Mouse (Mus musculus): Measurements from ENCODE around the gene Gm20388.

Gm20388 gene

DNA sequence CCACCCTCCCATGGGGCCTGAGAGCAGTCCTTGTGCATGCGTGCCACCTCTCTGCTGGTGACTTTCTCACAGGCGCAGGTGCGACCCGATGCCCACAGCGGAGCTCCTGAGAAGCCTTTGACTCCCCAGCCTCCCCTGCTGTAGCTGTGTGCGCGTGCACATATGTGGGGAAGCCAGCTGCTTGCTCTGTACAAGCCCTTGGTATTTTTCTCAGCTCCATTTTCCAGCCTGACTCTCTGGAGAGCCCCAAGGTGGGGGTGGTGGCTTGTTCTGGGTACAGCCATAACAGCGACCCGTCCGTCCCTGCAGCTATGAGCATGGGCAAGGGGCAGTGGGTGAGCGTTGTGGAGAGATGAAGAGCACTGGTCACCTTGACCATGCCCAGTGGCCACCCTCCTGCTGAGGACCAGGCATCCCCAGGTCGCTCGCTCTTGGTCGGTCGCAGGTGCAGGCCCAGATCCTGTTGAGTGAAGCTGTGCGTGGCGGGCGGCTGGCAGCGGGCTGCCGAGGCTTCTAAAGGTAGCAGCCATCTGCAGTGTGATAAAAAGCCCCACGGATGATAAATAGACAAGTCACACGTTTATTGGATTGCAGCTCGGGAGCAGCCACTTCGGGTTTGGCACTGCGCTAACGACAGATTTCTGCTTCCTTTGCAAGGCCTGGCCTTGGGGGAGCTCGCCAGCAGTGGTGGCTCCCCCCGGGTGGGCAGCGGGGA lies 502.4 kb downstream of the Gm20388 start:
- no peak for DNase-seq (ENCODE audit: extremely low spot score)

DNA sequence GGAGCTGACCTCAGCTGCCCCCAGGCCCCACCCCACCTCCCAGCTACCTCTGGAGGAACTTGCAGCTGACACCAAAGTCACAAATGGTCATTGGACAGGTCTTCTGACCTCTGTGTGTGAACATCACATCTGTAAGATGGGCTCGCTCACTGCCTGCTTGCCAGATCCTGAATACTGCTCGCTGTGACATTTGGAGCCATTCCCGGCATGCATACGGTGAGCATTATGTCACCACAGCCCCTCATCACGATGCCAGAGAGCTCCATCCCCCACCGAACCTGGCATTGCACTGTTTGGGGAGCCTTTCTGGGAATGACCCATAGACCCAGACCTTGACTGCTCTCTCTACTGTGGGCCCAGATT lies 503.0 kb downstream of the Gm20388 start:
- no peak for DNase-seq (ENCODE audit: extremely low spot score)

DNA sequence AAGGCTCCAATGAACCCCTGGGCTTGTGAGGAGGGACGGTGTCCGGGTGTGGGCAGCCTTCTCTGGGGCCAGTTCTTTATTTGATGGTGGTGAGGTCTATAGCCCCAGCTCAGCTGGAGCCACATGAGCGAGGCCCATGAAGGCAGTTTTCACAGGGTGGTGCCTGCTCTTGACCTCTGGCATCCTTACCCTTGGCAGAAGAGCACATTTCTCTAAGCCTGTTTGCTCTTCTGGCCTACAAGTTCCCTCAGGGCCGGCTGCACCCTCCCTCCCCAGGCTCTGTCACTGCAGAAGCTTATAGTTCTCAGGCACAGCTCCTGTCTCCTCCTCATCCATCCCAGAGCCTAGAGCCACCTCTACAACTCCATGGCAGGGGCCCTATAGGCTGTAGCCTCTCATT lies 503.6 kb downstream of the Gm20388 start:
- no peak for DNase-seq (ENCODE audit: extremely low spot score)

DNA sequence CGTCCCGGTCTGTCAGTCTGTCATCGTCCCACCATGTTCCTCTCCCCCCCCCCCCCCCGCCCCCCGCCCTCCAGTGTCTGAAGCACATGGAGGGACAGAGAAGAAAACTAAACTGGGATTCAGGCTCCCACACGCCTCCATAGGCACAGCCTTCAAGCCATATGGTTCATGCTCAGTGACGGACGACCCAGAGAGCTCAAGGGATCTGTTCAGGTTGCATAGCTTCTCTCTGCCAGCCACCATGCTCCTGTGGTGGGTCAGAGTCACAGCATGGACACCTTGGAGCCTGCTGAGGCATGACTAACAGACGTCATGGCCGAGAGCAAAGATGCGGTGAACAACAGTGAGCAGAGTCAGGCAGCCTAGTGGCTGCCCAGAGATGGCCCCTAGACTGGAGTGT lies 504.8 kb downstream of the Gm20388 start:
- no peak for DNase-seq (ENCODE audit: extremely low spot score)

DNA sequence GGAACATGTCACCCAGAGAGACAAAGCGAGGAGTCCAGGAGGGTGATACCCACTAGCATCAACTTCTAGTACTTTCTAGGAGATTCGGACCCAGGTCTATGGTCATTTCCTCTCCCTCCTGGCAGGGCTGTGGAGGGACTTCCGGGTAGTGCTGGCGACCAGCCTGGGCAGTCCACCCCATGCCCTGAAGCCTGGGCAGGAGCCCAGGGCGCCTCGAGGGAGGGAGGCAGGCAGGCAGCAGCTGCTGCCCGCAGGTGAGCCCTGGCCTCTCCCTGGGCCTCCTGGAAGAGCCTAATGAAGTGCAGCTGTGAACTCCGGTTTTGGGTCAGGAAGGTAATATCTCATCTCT lies 505.5 kb downstream of the Gm20388 start:
- DNase-seq (ENCODE audit: extremely low spot score), result no peak

DNA sequence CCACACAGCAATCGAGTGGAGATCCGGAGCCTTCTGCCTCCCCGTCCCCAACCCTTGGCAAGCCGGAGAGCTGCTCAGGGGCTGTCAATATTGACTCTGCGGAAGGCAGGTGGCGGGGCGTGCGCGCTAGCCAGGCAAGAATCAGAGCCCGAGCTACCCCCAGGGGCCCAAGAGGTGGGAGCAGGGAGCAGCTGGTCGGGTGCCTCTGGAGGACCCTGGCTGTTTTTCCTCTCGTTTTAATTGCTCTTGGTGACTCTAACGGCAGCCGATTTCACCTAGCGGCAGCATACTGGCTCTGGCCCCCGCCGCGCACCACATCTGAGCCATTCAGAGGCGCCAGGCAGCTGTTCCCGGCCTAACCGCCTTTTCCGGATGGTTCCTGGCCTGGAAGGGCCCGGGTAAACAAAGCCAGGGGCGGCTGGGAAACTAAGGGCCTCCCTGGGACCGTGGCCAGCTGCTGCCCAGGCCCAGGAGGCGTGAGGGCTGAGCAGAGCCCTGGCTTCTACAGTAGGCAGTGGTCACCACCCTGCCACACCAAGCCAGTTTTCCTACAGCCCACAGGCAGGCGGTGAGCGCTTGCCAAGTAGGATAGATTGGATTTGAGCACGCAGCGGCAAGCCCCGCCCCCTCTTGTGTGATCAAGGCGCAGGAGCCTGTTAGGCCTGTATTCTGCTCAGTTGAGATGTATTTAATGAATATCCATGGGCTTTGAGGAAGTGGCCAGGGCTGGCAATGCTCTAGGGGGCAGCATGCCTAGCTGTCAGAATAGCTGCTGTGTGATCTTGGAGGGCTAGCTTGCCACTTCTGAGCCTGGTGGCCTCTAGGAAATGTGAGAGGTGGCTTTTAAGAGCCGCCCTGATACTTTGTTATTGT lies 506.1 kb downstream of the Gm20388 start:
- DNase-seq (ENCODE audit: extremely low spot score), result peak; percentile 80

DNA sequence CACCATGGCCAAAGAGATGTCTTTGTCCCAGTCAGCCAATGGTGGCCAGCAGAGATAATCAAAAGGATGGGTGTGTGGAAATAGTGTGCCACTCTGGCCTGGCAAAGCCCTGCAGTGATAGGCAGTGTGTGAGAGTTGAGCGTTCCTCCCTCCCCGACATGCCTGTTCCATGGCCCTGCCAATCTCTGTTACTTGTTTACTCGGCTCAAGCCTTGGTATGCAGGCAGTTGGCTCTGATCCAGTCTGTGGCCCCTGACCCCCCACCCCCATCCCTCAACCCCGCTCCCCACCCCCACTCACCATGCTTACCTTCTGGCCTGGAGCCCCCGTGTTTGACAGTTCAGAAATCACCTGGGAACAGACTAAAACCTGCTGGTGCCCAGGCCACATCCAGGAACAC lies 507.5 kb downstream of the Gm20388 start:
- DNase-seq (ENCODE audit: extremely low spot score), result no peak

DNA sequence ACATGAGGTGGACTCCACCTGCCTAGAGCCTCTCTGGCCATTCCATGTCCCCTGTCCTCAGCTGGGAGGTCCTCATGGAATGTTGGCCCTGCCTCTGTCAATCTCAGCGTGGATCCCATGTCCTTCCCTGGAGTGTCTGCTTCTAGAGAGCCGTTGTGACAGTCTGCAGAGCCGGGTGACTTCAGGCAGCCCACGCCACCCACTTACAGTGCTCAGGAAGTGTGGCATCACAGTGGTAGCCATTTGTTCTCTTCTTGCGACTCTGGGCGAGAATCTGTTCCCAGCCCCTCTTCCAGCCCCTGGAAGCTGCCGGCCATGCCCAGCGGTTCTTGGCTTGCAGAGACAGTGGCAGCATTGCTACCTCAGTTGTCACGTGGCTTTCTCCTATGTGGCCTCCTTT lies 509.0 kb downstream of the Gm20388 start:
- no peak for DNase-seq (ENCODE audit: extremely low spot score)

DNA sequence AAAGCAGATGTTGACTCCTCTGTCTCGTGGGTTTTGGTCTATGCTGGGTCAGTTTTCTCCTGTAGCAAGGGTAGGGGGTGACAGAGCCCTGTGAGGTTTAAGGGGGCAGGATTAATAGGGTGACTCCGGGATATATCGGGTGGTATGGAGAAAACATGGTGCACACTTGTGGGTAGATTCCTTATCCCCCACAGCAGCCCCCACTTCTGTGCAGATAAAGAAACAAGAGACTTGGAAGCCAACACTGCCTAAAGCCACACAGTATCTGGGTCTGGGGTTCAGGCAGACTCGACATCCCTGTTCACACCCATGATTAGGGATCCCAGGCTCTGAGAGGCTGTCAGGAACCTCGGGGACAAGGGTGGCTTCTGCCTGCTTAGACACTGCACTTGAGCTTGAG lies 509.6 kb downstream of the Gm20388 start:
- no peak for DNase-seq (ENCODE audit: extremely low spot score)

DNA sequence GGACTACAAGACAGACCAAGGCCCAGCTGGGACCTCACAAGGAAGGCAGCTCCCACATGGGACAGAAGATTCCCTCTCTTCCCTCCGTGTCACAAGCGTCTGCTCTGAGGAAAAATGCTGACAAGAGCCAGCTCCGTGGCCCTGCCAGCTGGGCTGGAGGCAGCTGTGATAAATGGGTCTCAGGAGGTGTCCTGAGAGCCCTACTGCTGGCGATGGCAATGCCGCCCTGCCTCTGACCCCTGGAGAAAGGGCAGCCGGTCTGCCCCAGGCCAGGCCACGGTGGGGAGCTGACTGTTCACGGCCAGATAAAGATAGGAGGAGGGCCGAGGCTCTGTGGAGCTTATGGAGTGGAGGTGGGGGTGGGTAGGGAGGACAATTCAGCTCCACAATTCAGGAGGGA lies 511.0 kb downstream of the Gm20388 start:
- peak; percentile 79 for DNase-seq (ENCODE audit: extremely low spot score)

DNA sequence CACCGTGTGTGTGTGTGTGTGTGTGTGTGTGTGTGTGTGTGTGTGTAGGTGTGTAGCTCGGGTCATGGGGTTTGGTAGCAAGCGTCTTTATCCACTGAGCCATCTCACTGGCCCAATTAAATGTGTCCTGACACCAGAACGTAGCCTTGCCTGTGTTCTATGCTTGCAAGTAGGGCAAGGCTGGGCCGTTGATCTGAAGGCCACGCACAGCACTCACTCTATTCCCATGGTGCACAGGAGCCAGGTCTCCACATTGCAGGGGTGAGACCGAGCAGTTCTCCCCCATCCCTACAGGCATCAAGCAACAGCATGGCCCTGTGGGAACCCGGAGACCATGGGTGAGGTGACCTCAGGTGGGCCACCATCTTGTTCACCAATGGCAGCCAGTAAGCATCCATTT lies 511.6 kb downstream of the Gm20388 start:
- no peak for DNase-seq (ENCODE audit: extremely low spot score)

DNA sequence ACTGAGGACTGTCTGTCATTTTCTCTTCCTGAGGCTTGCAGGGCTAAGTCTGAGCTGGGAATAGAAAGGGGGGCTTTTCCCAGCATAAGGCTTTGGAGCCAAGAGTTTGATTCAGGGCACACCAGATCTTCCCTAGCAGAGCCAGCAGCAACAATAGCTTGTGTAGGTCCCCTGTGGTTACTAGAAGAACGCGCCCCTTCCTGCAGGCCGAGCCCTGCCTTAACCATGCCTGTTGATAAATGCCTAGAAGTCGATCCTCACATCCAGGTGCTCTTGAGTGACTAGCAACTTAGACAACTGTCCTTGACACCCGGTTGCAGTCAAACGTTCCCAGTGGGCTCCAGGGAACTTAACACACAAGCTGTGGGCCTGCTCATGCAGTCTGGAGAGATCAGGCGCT lies 512.9 kb downstream of the Gm20388 start:
- DNase-seq (ENCODE audit: extremely low spot score), result no peak

DNA sequence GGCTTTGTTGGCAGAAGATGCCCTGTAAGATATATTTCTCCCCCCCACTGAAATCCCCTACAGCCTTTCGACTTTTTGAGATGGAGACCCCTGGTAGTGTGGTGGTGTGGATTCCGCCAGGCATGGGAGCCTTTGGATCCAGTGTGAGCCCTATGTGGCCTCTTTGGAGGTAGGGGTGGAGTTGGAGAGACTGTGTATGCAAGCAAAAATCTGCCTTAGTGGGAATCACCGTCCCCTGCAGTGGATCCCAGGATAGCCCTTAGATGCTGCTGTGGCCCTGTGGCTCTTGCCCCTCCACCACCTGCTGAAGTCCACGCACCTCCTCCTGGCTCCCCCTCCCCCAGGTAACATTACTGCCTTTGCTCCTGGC lies 514.2 kb downstream of the Gm20388 start:
- DNase-seq (ENCODE audit: extremely low spot score), result no peak

DNA sequence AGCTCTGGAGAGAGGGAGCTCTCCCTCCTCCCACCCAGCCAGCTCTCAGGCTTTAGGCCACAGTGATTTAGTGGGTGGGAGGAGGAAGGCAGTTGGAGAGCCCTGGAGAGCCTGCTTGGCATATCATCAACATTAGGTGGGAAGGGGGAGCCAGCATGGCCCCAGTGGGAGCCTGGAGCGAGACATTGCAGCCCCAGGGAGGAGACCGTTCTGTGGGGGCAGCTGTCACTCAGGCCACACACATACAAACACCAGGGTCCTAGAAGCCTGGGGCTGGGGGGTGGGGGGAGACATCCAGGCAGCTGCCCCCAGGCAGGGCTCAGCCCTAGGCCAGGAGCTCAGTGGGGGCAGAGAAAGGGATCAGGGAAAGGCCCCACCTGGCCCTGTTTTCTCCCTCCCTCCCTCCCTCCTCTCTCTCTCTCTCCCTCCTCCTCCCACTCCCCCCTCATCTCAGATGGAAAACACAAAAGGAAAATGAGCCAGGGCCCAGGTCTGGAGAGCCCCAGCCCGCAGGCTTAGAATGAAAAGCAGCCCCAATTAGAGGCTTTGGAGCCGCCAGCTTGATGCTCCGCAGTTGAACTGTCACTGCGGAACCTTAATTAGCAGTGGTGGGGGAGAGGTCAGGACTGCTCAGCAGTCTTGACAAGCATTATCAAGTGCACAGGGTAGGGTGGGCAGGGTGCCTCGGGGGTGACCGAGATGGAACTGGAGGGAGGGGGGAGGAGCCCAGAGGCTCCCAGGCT lies 514.7 kb downstream of the Gm20388 start:
- DNase-seq (ENCODE audit: extremely low spot score), result peak; percentile 61

DNA sequence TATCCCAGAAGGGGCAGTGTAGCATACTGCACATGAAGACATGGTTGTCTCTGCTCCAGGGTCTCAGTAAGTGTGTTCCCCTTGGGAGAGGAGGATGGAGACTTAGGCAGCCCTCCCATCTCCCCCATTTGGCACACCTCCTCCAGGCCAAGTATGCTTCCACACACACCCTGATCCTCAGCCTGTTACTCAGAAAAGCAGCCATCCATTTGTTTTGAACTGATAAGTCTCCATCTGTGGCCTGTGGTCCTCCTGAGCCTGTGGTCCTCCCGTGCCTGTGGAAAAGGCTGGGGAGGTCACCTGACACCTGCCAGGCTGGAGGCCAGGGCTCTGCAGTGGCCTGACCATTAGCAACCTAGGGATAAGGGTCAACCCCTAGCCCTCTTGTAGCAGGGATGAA lies 515.5 kb downstream of the Gm20388 start:
- DNase-seq (ENCODE audit: extremely low spot score), result no peak

DNA sequence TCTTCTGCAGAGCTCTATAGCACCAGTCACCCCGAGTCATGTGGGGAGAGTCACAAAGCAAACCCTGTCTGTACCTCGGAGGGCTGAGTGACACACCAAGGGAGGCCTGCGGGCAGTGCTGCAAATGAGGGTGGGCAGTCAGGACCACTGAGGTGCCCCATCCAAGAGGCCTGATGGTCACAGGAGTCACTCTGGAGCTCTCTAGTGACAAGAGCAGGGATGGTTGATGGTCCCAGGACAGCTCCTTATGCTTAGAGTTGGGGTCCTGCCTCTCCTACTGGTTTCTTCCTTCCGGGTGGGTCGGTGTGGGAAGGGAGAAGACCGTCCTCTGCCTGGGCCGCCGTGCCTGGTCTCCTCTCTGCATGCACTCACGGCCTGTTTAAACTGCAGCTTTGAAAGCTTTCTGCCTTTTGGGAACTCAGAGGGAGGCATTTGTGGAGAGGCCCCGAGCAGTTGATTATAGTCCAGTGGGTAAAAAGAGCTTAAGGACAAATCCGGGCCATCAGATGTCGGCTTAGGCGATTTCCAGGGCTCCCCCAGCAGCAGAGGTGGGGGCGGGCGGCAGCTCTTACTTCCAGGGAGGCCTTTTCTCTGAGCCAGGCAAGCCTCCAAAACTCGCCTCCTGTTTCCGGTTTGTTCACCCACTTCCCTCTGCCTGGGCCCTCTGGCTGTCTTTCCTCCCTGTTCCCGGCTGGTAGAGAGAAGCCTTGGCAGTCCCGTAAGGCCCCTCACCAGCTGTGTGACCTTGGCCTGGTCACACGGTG lies 516.2 kb downstream of the Gm20388 start:
- no peak for DNase-seq (ENCODE audit: extremely low spot score)

DNA sequence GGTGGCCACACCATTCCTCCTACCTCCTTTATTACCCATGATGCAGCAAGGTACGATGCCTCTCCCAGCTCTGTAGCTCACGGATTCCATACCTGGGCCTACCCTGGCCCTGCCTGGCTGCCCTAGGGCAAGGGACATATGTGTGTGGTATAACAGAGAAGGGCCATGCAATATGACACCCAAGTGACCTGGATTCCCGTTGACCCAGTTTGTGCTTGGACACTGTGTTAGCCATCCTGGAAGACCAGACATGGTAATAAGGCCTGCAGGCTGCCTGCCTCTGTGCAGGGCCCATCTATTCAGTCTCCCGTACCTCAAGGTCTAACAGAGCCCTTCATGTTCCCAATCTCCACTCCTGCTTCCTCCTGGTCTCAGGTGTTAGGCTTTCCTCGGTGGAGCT lies 517.9 kb downstream of the Gm20388 start:
- no peak for DNase-seq (ENCODE audit: extremely low spot score)

DNA sequence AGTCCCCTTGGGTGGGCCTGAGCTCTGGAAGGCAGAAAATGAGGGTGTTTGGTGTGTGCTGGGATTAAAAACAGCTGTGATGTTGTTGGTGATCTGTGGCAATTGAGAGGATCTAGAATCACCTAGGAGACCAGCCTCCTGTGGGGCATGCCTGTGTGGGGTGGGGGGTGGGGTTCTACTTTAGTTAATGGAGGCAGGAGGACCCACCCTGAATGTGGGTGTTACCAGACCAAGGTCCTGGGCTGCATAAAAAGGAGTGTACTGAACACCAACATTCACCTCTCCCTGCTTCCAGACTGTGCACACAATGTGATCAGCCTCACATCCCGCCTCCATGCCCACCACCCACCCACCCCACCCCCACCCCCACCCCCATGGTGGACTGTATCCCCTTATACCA lies 518.5 kb downstream of the Gm20388 start:
- no peak for DNase-seq (ENCODE audit: extremely low spot score)

DNA sequence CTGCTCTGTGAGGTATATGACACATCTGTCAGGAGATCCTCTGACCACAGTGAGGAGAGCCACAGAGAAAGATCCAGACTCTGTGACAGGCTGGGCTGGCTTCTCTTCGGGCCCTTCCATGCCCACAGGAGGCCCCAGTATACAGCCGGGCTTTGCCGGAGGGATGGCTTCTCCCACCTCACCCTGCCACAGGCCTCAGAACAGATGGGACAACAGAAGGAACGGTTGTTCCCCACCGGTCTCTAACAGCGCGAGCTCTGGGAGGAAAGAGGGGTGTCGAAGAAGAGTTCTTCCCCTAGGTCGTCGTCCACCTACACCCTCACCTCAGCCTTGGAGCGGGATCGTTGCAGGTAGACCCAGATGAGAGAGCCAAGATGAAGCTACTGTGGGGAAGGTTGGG lies 520.4 kb downstream of the Gm20388 start:
- DNase-seq (ENCODE audit: extremely low spot score), result no peak

DNA sequence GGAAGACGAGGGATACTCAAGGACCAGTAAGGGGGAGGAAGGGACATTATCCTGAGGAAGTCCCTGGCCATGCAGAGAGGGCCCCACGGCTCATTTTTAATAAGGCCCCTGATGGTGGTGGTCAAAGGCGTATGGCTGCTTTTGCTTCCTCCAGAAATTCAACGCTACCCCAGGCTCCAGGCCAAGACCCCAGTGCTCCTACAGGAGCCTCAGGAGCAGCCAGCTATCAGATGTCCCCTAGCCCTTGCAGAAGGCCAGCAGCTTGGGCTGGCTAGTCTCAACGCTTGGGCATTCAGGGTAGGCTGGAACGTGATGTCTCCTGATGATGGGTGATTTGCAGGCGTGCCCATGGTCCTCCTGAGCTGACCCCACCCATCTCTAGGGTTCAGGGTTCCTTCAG lies 521.8 kb downstream of the Gm20388 start:
- DNase-seq (ENCODE audit: extremely low spot score), result no peak

DNA sequence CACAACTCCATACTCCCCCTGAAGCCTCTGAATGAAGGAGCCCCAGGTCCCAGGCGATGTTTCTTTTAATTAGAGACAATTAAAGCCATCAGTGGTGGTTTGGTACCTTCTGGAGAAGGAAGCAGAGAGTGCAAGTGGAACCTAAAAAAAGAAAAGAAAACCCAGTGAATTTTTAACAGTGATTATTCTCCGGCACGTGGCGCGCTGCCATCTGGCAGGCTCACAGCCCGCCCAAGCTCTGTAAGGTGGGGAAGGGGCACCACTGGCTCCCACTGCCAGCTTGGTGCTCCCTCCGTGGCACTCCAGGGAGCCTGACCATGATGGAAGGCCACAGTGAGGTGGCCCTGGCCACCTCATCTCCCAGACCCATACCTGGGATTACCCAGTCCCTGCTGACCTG lies 522.5 kb downstream of the Gm20388 start:
- DNase-seq (ENCODE audit: extremely low spot score), result no peak

DNA sequence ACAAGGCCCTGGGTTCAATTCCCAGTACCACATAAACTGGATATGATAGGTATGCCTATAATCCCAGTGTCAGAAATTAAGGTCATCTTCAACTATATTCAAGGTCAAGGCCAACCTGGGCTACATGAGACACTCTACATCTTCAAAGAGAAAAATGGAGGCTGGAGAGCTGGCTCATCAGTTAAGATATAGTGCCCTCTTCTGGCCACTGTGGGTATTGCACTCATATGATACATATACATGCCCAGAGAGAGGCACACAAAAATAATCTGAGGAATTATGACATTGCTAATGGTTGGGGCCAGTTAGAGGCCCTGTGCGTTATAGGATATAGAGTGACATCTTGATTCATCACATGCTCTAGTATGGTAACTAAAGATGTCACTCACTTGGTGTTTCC lies 523.1 kb downstream of the Gm20388 start:
- DNase-seq (ENCODE audit: extremely low spot score), result no peak

All from embryo, embryonic 9.5 days (tissue).